19 mouse cellular contexts compared by ENCODE assay signal in the genomic region with DNA sequence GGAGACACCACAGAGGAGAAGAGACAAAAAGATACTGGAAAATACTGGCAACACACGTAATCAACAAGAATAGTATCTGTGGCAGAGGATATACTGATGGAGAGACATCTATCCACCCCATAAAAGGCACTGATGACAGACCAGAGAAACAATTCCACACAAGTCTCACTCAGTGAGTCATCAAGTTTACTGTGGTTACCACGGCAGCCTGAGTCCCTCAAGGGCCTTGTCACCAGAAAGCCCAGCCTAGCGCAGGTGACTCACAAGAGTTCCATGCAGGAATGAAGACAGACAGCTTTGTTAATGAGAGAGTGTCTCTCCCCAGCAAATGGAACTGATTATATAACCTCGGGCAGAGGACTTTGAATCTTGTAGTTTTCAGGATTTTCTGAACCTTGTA.
DNase-seq lines count a peak whose midpoint lies in the region; ATAC-seq and TF ChIP-seq lines count a peak whose summit lies in the region.
"Had no signal": no experiment of that assay in that cellular context is flagged by ENCODE, and none has a peak within 500 bp of the region (broad histone marks: within the 10 kb centered on the region; RNA-seq: fewer than 3 reads in every experiment).

No protein-coding gene starts in this region.

- no peak for TF ChIP-seq CTCF in lung, postnatal 0 days (IDR thresholded peaks at IDR 0.05)

- H3K4me3 ChIP-seq in lung, postnatal 0 days (ENCODE audit: low read depth, low read length) = no peak overlapping the region
- no peak overlapping the region for H3K4me3 ChIP-seq in myocyte
- no peak overlapping the region for H3K4me3 ChIP-seq in hindbrain, embryonic 14.5 days (replicated peaks; ENCODE audit: low read length)
- H3K4me3 ChIP-seq: embryonic facial prominence, embryonic 15.5 days; forebrain, embryonic 15.5 days; hindbrain, embryonic 12.5 days; intestine, embryonic 15.5 days; left cerebral cortex, adult 2 months; liver, embryonic 13.5 days; lung, embryonic 15.5 days; midbrain, embryonic 15.5 days had no signal

- H3K4me2 ChIP-seq in lung, postnatal 0 days (replicated peaks; ENCODE audit: low read depth, low read length) = no peak overlapping the region
- H3K4me2 ChIP-seq in myocyte (ENCODE audit: low read depth) = peak overlapping the region; percentile 28
- H3K4me2 ChIP-seq in hindbrain, embryonic 14.5 days (replicated peaks) = no peak overlapping the region
- H3K4me2 ChIP-seq: embryonic facial prominence, embryonic 15.5 days; forebrain, embryonic 15.5 days; hindbrain, embryonic 12.5 days; intestine, embryonic 15.5 days; liver, embryonic 13.5 days; lung, embryonic 15.5 days; midbrain, embryonic 15.5 days had no signal

- no peaks in the 10 kb centered on the region for H3K9me3 ChIP-seq in lung, postnatal 0 days (ENCODE audit: low read length)
- no peaks in the 10 kb centered on the region for H3K9me3 ChIP-seq in hindbrain, embryonic 14.5 days (ENCODE audit: control insufficient read depth, low read length)
- H3K9me3 ChIP-seq: embryonic facial prominence, embryonic 15.5 days; forebrain, embryonic 15.5 days; hindbrain, embryonic 12.5 days; intestine, embryonic 15.5 days; liver, embryonic 13.5 days; lung, embryonic 15.5 days; midbrain, embryonic 15.5 days had no signal

- H3K27me3 ChIP-seq in lung, postnatal 0 days (replicated peaks; ENCODE audit: insufficient read depth, low read length) = no peaks in the 10 kb centered on the region
- H3K27me3 ChIP-seq in myocyte (ENCODE audit: control insufficient read depth, insufficient read depth, insufficient read length) = no peaks in the 10 kb centered on the region
- H3K27me3 ChIP-seq in hindbrain, embryonic 14.5 days (ENCODE audit: control insufficient read depth, insufficient read depth, low read length) = no peaks in the 10 kb centered on the region
- H3K27me3 ChIP-seq: embryonic facial prominence, embryonic 15.5 days; forebrain, embryonic 15.5 days; hindbrain, embryonic 12.5 days; intestine, embryonic 15.5 days; liver, embryonic 13.5 days; lung, embryonic 15.5 days; midbrain, embryonic 15.5 days had no signal

- no peaks in the 10 kb centered on the region for H3K4me1 ChIP-seq in lung, postnatal 0 days (ENCODE audit: insufficient read depth, low read depth, low read length)
- H3K4me1 ChIP-seq in hindbrain, embryonic 14.5 days (replicated peaks; ENCODE audit: control insufficient read depth, insufficient read depth, low read length) = no peaks in the 10 kb centered on the region
- H3K4me1 ChIP-seq: embryonic facial prominence, embryonic 15.5 days; forebrain, embryonic 15.5 days; hindbrain, embryonic 12.5 days; intestine, embryonic 15.5 days; liver, embryonic 13.5 days; lung, embryonic 15.5 days; midbrain, embryonic 15.5 days had no signal

- no peaks in the 10 kb centered on the region for H3K79me2 ChIP-seq in myocyte (ENCODE audit: control insufficient read depth, insufficient read depth)

- peak; percentile 50; the same call in 1 of the 2 replicates for ATAC-seq in lung, postnatal 0 days
- no peak for ATAC-seq in hindbrain, embryonic 14.5 days (ENCODE audit: low FRiP score)
- ATAC-seq: forebrain, embryonic 15.5 days; intestine, embryonic 15.5 days; midbrain, embryonic 15.5 days had no signal

- H3K27ac ChIP-seq in lung, postnatal 0 days (ENCODE audit: low read length) = no peak overlapping the region
- H3K27ac ChIP-seq in hindbrain, embryonic 14.5 days = no peak overlapping the region
- H3K27ac ChIP-seq: embryonic facial prominence, embryonic 15.5 days; forebrain, embryonic 15.5 days; hindbrain, embryonic 12.5 days; intestine, embryonic 15.5 days; left cerebral cortex, adult 2 months; liver, embryonic 13.5 days; lung, embryonic 15.5 days; midbrain, embryonic 15.5 days had no signal

- H3K9ac ChIP-seq in lung, postnatal 0 days (replicated peaks; ENCODE audit: low read depth) = no peak overlapping the region
- H3K9ac ChIP-seq in hindbrain, embryonic 14.5 days = no peak overlapping the region
- H3K9ac ChIP-seq: embryonic facial prominence, embryonic 15.5 days; forebrain, embryonic 15.5 days; hindbrain, embryonic 12.5 days; intestine, embryonic 15.5 days; liver, embryonic 13.5 days; lung, embryonic 15.5 days; midbrain, embryonic 15.5 days had no signal

- TF ChIP-seq EP300 in lung, postnatal 0 days (IDR thresholded peaks at IDR 0.05) = no peak

- no peak for TF ChIP-seq POLR2A in myocyte (IDR thresholded peaks at IDR 0.05; ENCODE audit: insufficient read length, low read depth)

- DNase-seq in adrenal gland, adult (ENCODE audit: inconsistent age in 2 of 2, low spot score in 1 of 2) = peak; percentile 52 to 71
- DNase-seq in adrenal gland, postnatal 4 days (ENCODE audit: low spot score in 2 of 2) = no peak
- peak; percentile 17 for DNase-seq in lung, postnatal 0 days (ENCODE audit: low spot score)
- DNase-seq in lung, postnatal 14 days = no peak
- DNase-seq in adrenal gland, postnatal 36 days = peak; percentile 61 to 65
- DNase-seq in cerebellum, adult 8-10 months = no peak
- DNase-seq in hindbrain, embryonic 14.5 days (ENCODE audit: low spot score) = no peak
- DNase-seq: cerebellum, adult 18-20 months; heart, adult 18-20 months; liver, embryonic 13.5 days; right cerebral cortex, postnatal 14 days had no signal

- H3K36me3 ChIP-seq in lung, postnatal 0 days (ENCODE audit: insufficient read depth, low read length) = no peaks in the 10 kb centered on the region
- H3K36me3 ChIP-seq in myocyte (ENCODE audit: control insufficient read depth, insufficient read depth) = no peaks in the 10 kb centered on the region
- no peaks in the 10 kb centered on the region for H3K36me3 ChIP-seq in hindbrain, embryonic 14.5 days (replicated peaks; ENCODE audit: control insufficient read depth, insufficient read depth)
- H3K36me3 ChIP-seq: embryonic facial prominence, embryonic 15.5 days; forebrain, embryonic 15.5 days; hindbrain, embryonic 12.5 days; intestine, embryonic 15.5 days; liver, embryonic 13.5 days; lung, embryonic 15.5 days; midbrain, embryonic 15.5 days had no signal

- 66% methylated on average over 4 of the region's 4 CpGs for WGBS in lung, postnatal 0 days
- WGBS in hindbrain, embryonic 14.5 days = 72% methylated on average over 4 of the region's 4 CpGs

- no peak overlapping the region for H3ac ChIP-seq in myocyte (ENCODE audit: control insufficient read depth, insufficient read length)

TF ChIP-seq in myocyte, 11 proteins besides CTCF, POLR2A, EP300 and RAD21:
- no peak for TF ChIP-seq E2F4 (IDR thresholded peaks at IDR 0.05; ENCODE audit: insufficient read depth)
- no peak for TF ChIP-seq TCF12 (IDR thresholded peaks at IDR 0.05; ENCODE audit: insufficient read depth, poor library complexity, severe bottlenecking)
- peak in 1 of 3 experiments; percentile 34 for TF ChIP-seq MYOD1 (IDR thresholded peaks at IDR 0.05; ENCODE audit: control insufficient read depth in 1 of 3, insufficient read length in 2 of 3, low read depth in 2 of 3)
- TF ChIP-seq CEBPB (IDR thresholded peaks at IDR 0.05; ENCODE audit: insufficient read depth, poor library complexity, severe bottlenecking) = peak; percentile 57; the same call in 1 of the 2 replicates
- no peak for TF ChIP-seq MYOG (IDR thresholded peaks at IDR 0.05; ENCODE audit: control insufficient read depth in 1 of 3, insufficient read depth in 1 of 3, insufficient read length in 2 of 3, low read depth in 2 of 3)
- TF ChIP-seq TCF3 (IDR thresholded peaks at IDR 0.05; ENCODE audit: insufficient read length, low read depth) = no peak
- peak; percentile 83 for TF ChIP-seq SRF (IDR thresholded peaks at IDR 0.05; ENCODE audit: control insufficient read depth, insufficient read length, low read depth)
TF ChIP-seq in myocyte: peak in this region for 3.

Comparison
In these comparisons a context has a peak if more than half of its experiments do, and no peak if none do; other contexts are left out.
1. DNase-seq: peak in adrenal gland, adult (2 of 2), lung, postnatal 0 days (single experiment) and adrenal gland, postnatal 36 days (2 of 2); none in adrenal gland, postnatal 4 days (0 of 2), lung, postnatal 14 days (single experiment), cerebellum, adult 8-10 months (single experiment) and hindbrain, embryonic 14.5 days (single experiment).